Mouse (Mus musculus) midbrain, embryonic 14.5 days (tissue): ENCODE results near the gene Spag8. TPM values are rescaled to one million over a fixed set of nuclear protein-coding genes. Genes with fewer than 3 reads are reported as not detected.
A peak's percentile ranks its signal among the peaks of the same experiment; 100 is the strongest.

Source experiments
- ATAC-seq: fragments of 200-750 bp; cut with Nextera tagmentation; 2 replicates; pipeline ENCODE4 v1.8.0; 2017; ENCODE audit warnings: moderate number of reproducible peaks, moderate library complexity; ENCODE audit not compliant: low FRiP score, low TSS enrichment
- DNase-seq: peaks from one replicate; pipeline ENCODE4 v3.0.0-alpha.2; 2015
- H3K27ac ChIP-seq: fragments of 300-500 bp; sonication (generic); replicated peaks from 2 replicates; pipeline ENCODE4 v1.5.1; 2014; ENCODE audit warnings: mild to moderate bottlenecking, low read depth, low read length, moderate library complexity
- H3K27me3 ChIP-seq: fragments of 300-500 bp; sonication (generic); 2 replicates; pipeline ENCODE4 v1.6.1; 2014; ENCODE audit warnings: low read length, control low read depth, mixed read lengths; ENCODE audit not compliant: control insufficient read depth, insufficient read depth
- H3K36me3 ChIP-seq: fragments of 300-500 bp; sonication (generic); 2 replicates; pipeline ENCODE4 v1.6.1; 2014; ENCODE audit warnings: low read length, control low read depth; ENCODE audit not compliant: control insufficient read depth, insufficient read depth
- H3K4me1 ChIP-seq: fragments of 300-500 bp; sonication (generic); 2 replicates; pipeline ENCODE4 v1.6.1; 2014; ENCODE audit warnings: mild to moderate bottlenecking, antibody characterized with exemption, low read length, control low read depth; ENCODE audit not compliant: control insufficient read depth, insufficient read depth
- H3K4me2 ChIP-seq: fragments of 300-500 bp; sonication (generic); 2 replicates; pipeline ENCODE4 v1.6.1; 2014; ENCODE audit warnings: mild to moderate bottlenecking, low read length, moderate library complexity
- H3K4me3 ChIP-seq: fragments of 300-500 bp; sonication (generic); replicated peaks from 2 replicates; pipeline ENCODE4 v1.5.1; 2014; ENCODE audit warnings: low read depth, low read length
- H3K9ac ChIP-seq: fragments of 300-500 bp; sonication (generic); replicated peaks from 2 replicates; pipeline ENCODE4 v1.6.1; 2014; ENCODE audit warnings: mild to moderate bottlenecking, low read length, moderate library complexity
- H3K9me3 ChIP-seq: fragments of 300-500 bp; sonication (generic); 2 replicates; pipeline ENCODE4 v1.6.1; 2016; ENCODE audit warnings: low read length, control low read depth, mixed read lengths; ENCODE audit not compliant: control insufficient read depth
- WGBS: fragments of 180-500 bp; shearing (Covaris S2); extraction: QIAGEN DNeasy Blood & Tissue Kit; methylation state at CpG from one replicate; pipeline ENCODE4 v1.1.7; 2014; 5-methylcytosine and 5-hydroxymethylcytosine counted together
- microRNA-seq: library from miRNA; unstranded; fragments of <30 nt; microRNA quantifications from one replicate; pipeline ENCODE4, GENCODE M21; 2016
- polyA plus RNA-seq: library from polyadenylated mRNA; unstranded; fragments of >200 nt; fragmentation: Nextera tagmentation; extraction: Ambion mirVana; gene quantifications from 2 replicates; pipeline ENCODE4 v1.2.1, GENCODE M21; 2014

Gene Spag8
- polyA plus RNA-seq, 1 experiment from 2014 or later: 5.8 TPM

DNA sequence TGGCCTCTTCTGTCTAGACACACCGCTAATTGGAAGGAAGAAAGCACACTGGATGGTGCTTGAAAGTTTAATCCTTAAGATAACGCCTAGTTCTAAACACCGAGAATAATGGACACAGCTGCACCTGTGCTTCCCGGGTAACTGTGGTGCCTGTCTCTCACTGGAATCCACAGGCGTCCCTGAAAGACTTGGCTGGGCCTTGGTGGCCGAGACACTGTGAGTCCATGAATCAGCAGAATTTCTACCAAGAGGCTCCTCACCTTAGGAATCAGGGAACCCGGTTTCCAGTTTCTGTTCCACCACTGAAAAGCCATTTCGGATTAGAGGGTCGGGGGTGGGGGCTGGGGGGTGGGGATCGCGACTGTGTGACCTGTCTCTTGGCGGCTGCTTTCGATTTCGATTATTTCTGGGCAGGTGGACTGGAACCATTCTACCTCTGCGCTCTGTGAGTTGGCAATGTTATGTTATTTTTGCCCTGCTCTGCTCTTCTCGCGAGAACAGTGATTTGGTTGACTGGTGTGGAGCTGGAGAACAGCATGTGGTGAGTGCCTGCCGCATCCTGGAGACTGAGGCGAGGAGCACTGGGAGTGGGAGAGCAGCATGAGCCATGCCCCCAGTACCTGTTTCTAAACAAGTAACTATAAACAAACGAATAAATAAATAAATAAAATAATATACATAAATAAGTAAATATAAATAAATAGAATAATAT is 24.1 kb downstream of the Spag8 start:
- DNase-seq (peak; percentile 74), ATAC-seq (no peak)
- Histone ChIP-seq H3K4me3 (no peak overlapping the region), H3K4me2 (no peak overlapping the region), H3K27ac (no peak overlapping the region), H3K9me3 (peaks cover 3% of the 10 kb centered on the region; the same call in 1 of the 2 replicates), H3K36me3 (no peaks in the 10 kb centered on the region), H3K27me3 (no peaks in the 10 kb centered on the region), H3K9ac (no peak overlapping the region), H3K4me1 (peaks cover 28% of the 10 kb centered on the region)
- WGBS: 36% methylated on average over 20 of the region's 20 CpGs

GRCm38 (mm10) chr4:43620146-43620778 is 33.1 kb downstream of the Spag8 start:
- no peaks in the 10 kb centered on the region for H3K4me1 ChIP-seq
- H3K27me3 ChIP-seq: no peaks in the 10 kb centered on the region
- H3K4me3 ChIP-seq: no peak overlapping the region
- peaks cover 6% of the 10 kb centered on the region; the same call in 1 of the 2 replicates for H3K9me3 ChIP-seq
- H3K4me2 ChIP-seq: no peak overlapping the region
- H3K27ac ChIP-seq: no peak overlapping the region
- WGBS: 88% methylated on average over 4 of the region's 4 CpGs
- H3K36me3 ChIP-seq: no peaks in the 10 kb centered on the region
- DNase-seq (no peak), ATAC-seq (no peak)
- no peak overlapping the region for H3K9ac ChIP-seq

- Histone ChIP-seq H3K4me2 (no peak overlapping the region), H3K9ac (no peak overlapping the region), H3K9me3 (no peaks in the 10 kb centered on the region), H3K4me1 (no peaks in the 10 kb centered on the region), H3K36me3 (no peaks in the 10 kb centered on the region), H3K27ac (no peak overlapping the region), H3K27me3 (no peaks in the 10 kb centered on the region), H3K4me3 (no peak overlapping the region)
- DNase-seq (no peak), ATAC-seq (no peak)
- WGBS: 70% methylated on average over 3 of the region's 3 CpGs
Measured at GRCm38 (mm10) chr4:43613060-43613730, 40.2 kb downstream of the Spag8 start.

DNA sequence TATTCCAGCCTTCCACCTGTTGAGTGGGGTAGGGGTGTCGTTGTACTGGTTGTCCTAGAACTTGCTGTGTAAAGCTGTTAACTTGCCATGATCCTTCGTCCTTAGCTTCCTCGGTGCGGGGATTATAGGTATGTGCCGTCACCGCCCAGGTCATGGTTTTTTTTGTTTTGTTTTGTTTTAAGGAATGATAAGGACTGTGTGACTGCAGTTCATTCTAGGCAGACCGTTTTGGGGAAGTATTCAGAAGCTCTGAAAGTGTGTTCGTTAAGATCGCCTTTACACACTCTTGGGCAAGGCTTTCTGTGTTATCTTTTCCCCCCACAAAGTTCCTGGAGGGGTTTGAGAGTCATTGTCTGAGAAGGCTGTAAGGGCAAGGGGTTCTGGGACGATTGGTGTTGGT is 40.9 kb downstream of the Spag8 start:
- Histone ChIP-seq H3K27me3 (no peaks in the 10 kb centered on the region), H3K4me3 (no peak overlapping the region), H3K27ac (no peak overlapping the region), H3K4me1 (no peaks in the 10 kb centered on the region), H3K9me3 (no peaks in the 10 kb centered on the region), H3K36me3 (no peaks in the 10 kb centered on the region), H3K4me2 (no peak overlapping the region), H3K9ac (no peak overlapping the region)
- WGBS: 72% methylated on average over 10 of the region's 10 CpGs
- DNase-seq (no peak), ATAC-seq (no peak)

- Histone ChIP-seq H3K9ac (no peak overlapping the region), H3K4me2 (no peak overlapping the region), H3K27ac (no peak overlapping the region), H3K27me3 (no peaks in the 10 kb centered on the region), H3K36me3 (no peaks in the 10 kb centered on the region), H3K4me1 (no peaks in the 10 kb centered on the region), H3K9me3 (no peaks in the 10 kb centered on the region), H3K4me3 (no peak overlapping the region)
- ATAC-seq (no peak), DNase-seq (no peak)
- 83% methylated on average over 9 of the region's 9 CpGs for WGBS
Measured at GRCm38 (mm10) chr4:43604751-43605685, 48.4 kb downstream of the Spag8 start.

DNA sequence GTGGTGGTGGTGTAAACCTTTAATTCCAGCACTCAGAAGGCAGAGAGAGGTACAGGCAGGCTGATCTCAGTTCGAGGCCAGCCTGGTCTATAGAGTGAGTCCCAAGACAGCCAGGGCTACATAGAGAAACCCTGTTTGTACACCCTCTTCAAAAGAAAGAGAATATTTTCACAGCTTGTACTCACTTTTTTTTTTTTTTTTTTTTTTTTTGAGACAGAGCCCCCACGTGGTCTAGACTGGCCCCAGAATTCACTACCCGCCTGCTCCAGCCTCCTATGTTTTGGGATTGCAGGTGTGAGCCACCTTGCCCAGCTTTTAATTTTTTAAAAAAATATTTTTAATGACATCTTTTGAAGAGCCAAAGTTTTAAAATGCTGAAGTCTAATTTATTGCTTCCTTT is 49.3 kb downstream of the Spag8 start:
- no peaks in the 10 kb centered on the region for H3K9me3 ChIP-seq
- H3K9ac ChIP-seq: no peak overlapping the region
- WGBS: 77% methylated on average over 3 of the region's 3 CpGs
- no peak overlapping the region for H3K4me3 ChIP-seq
- no peaks in the 10 kb centered on the region for H3K4me1 ChIP-seq
- no peak overlapping the region for H3K27ac ChIP-seq
- H3K36me3 ChIP-seq: no peaks in the 10 kb centered on the region
- H3K27me3 ChIP-seq: no peaks in the 10 kb centered on the region
- DNase-seq: no peak
- no peak overlapping the region for H3K4me2 ChIP-seq
- no peak for ATAC-seq

Small RNAs within 50 kb of the gene (microRNA-seq; reads per million reads assigned to microRNA genes)
- not detected for gene Gm25262

Other genes with a start within 250 kb of the Spag8 start
- 0.46 and 0.76 TPM in 2 replicates for gene Fam166b, start 224.5 kb downstream of the Spag8 start, polyA plus RNA-seq
- 20.9 and 21.2 TPM in 2 replicates for gene Tesk1, start 211.7 kb downstream of the Spag8 start, polyA plus RNA-seq
- 7.9 and 12.9 TPM in 2 replicates for gene Cd72, start 199.0 kb downstream of the Spag8 start, polyA plus RNA-seq
- not detected in 2 replicates for gene Sit1, start 169.9 kb downstream of the Spag8 start, polyA plus RNA-seq
- 68.1 and 80.6 TPM in 2 replicates for gene Ccdc107, start 160.7 kb downstream of the Spag8 start, polyA plus RNA-seq
- gene Arhgef39, start 153.9 kb downstream of the Spag8 start, polyA plus RNA-seq: 5.0 and 6.0 TPM in 2 replicates
- gene Car9, start 146.6 kb downstream of the Spag8 start, polyA plus RNA-seq: 0.30 TPM in 1 of 2 replicates, not detected in the other
- 3.6 and 10.8 TPM in 2 replicates for gene Tpm2, start 129.8 kb downstream of the Spag8 start, polyA plus RNA-seq
- gene Creb3, start 91.3 kb downstream of the Spag8 start, polyA plus RNA-seq: 80.9 and 82.8 TPM in 2 replicates
- gene Tln1, start 90.9 kb downstream of the Spag8 start, polyA plus RNA-seq: 60.3 and 65.5 TPM in 2 replicates
- 27.2 and 28.5 TPM in 2 replicates for gene Rgp1, start 74.9 kb downstream of the Spag8 start, polyA plus RNA-seq
- gene Gba2, start 74.7 kb downstream of the Spag8 start, polyA plus RNA-seq: 50.5 and 53.4 TPM in 2 replicates
- gene Msmp, start 69.1 kb downstream of the Spag8 start, polyA plus RNA-seq: 2.1 TPM in 2 replicates
- gene Npr2, start 21.7 kb downstream of the Spag8 start, polyA plus RNA-seq: 15.1 and 16.2 TPM in 2 replicates
- gene Hint2, start 2.9 kb upstream of the Spag8 start, polyA plus RNA-seq: 68.8 and 81.3 TPM in 2 replicates
- gene Tmem8b, start 15.4 kb upstream of the Spag8 start, polyA plus RNA-seq: 11.2 and 13.3 TPM in 2 replicates
- 2.7 and 2.9 TPM in 2 replicates for gene Fam221b, start 15.6 kb upstream of the Spag8 start, polyA plus RNA-seq
- gene Olfr70, start 47.2 kb upstream of the Spag8 start, polyA plus RNA-seq: not detected in 2 replicates
- 0.16 TPM in 1 of 2 replicates, not detected in the other for gene Olfr71, start 56.7 kb upstream of the Spag8 start, polyA plus RNA-seq
- gene Hrct1, start 73.6 kb upstream of the Spag8 start, polyA plus RNA-seq: 0.20 and 0.30 TPM in 2 replicates
- gene Spaar, start 76.4 kb upstream of the Spag8 start, polyA plus RNA-seq: not detected in 2 replicates
- gene Olfr159, start 117.4 kb upstream of the Spag8 start, polyA plus RNA-seq: not detected in 2 replicates
- gene Olfr156, start 170.3 kb upstream of the Spag8 start, polyA plus RNA-seq: not detected in 2 replicates
- not detected in 2 replicates for gene Olfr157, start 186.6 kb upstream of the Spag8 start, polyA plus RNA-seq
- not detected in 2 replicates for gene Olfr155, start 198.0 kb upstream of the Spag8 start, polyA plus RNA-seq
- gene Reck, start 221.9 kb upstream of the Spag8 start, polyA plus RNA-seq: 4.4 and 6.8 TPM in 2 replicates